Mouse (Mus musculus): Measurements from ENCODE around the gene Capg. TPM values are rescaled to one million over a fixed set of nuclear protein-coding genes. Genes with fewer than 3 reads are reported as not detected.

Capg gene
- total RNA-seq, 2 experiments from 2014 or later = 25.5 to 42.7 TPM

DNA sequence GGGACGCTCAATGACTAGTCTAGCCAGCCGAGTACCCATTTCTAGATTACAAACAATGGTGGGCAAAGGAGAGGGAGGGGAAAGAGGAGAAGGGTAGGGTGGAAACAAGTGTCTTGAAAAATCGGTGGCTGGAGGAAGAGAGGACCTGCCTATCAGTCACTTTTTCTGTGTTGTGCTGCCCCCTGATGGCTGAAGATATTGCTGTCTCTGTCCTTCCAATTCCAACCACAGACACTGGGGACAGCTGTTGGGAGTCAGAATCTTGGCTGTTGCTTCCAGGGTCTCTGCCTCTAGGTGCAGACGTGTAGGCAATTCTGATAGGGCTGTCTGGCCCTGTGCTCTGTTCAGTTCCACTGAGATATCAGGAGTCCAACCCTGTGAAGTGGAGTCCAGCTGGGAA is 21.9 kb downstream of the Capg start:
- peak; percentile 97 for ATAC-seq (replicated peaks; ENCODE audit: poor library complexity)

DNA sequence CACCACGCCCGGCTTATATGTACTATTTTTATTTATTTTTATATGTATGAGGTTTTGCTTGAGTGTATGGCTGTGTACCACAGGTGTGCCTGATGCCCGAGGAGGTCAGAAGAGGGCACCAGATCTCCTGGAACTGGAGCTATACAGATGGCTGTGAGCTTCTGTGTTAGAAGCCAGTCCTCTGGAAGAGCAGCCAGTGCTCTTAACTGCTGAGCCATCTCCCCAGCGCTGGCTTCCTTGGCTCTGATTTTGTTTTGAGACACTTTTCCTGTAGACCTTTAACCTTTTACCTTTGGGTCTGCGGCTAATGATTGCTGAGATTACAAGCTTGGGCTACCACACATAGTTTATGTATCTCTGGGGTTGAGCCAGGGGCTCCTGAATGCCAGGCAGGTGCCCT is 23.3 kb downstream of the Capg start:
- ATAC-seq (replicated peaks; ENCODE audit: poor library complexity) = no peak

- ATAC-seq (replicated peaks; ENCODE audit: poor library complexity) = no peak
Measured at GRCm38 (mm10) chr6:72568736-72569135, 24.5 kb downstream of the Capg start.

DNA sequence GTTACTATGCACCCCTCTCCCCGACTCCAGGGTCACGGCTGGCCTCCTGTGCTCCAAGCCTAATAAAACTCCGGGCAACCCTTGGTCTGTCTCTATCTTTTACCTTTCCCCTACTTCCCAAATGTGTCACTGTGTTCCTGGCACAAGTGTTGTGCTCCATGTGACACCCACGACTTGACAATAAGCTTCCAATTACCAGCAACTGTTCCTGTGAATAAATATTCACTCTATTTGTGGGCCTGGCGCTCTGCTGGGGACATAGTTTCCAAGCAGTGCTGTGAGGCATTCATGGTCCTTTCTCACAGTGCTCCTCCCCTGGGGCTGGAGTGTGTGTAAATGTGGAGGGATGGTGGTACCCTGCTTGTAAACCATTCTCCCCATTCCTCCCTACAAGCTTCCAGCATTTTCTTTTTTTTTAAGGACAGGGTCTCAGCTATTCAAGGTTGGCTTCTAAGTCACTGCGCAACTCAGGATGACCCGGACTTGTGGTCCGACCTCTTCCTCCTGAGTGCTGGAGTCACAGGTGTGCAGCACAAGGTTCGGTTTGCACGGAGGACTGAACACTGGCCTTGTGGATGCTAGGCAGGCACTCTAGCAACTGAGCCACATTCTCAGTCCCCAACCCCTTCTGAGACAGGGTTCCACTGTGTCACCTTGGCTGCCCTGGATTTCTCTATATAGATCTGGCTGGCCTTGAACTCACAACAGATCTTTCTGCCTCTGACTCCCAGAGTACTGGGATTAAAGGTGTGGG is 26.6 kb downstream of the Capg start:
- ATAC-seq (replicated peaks; ENCODE audit: poor library complexity) = no peak

DNA sequence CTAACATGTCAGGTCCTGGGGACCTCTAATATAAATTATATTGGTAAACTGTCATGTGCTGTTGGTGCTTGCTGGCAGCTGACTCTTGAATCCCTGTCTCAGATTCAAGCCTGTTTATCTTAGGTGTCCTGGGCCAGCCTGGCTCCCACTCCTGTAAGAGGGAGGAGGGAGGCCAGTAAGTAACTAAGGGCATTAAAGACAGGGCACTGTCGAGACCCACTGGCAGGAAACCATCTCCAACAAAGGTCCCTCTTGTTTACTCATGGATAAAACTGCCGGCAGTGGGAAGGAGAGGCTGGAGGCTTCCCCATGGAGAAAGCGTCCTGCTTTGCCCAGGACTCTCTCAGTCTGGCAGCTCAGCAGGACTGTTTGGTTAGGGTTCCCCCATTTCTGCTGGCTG is 27.6 kb downstream of the Capg start:
- no peak for ATAC-seq (replicated peaks; ENCODE audit: poor library complexity)

GRCm38 (mm10) chr6:72576041-72576440 is 31.9 kb downstream of the Capg start:
- ATAC-seq (replicated peaks; ENCODE audit: poor library complexity) = peak; percentile 51

- ATAC-seq (replicated peaks; ENCODE audit: poor library complexity) = peak; percentile 83
Measured at GRCm38 (mm10) chr6:72581625-72582382, 37.6 kb downstream of the Capg start.

- ATAC-seq (replicated peaks; ENCODE audit: poor library complexity) = no peak
Measured at GRCm38 (mm10) chr6:72583211-72583839, 39.1 kb downstream of the Capg start.

GRCm38 (mm10) chr6:72584154-72584553 is 40.0 kb downstream of the Capg start:
- no peak for ATAC-seq (replicated peaks; ENCODE audit: poor library complexity)

GRCm38 (mm10) chr6:72586701-72587100 is 42.5 kb downstream of the Capg start:
- no peak for ATAC-seq (replicated peaks; ENCODE audit: poor library complexity)

DNA sequence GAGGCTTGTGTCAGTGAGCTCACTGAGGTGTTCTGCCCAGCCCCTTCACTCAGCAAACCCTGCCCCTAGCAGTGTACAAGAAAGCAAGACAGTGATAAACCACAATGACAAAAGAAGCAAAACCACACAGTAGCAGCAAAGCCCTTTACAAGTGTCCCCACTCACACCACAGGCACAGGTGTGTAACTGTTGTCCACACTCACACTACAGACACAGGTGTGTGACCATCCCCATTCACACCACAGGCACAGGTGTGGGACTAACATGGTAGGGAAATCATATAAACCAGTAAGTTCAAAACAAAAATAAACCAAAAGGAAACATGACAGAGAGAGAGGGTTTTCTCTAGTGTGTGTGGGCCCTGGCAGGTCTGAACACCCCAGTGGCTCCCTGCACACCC is 44.1 kb downstream of the Capg start:
- ATAC-seq (replicated peaks; ENCODE audit: poor library complexity) = no peak

DNA sequence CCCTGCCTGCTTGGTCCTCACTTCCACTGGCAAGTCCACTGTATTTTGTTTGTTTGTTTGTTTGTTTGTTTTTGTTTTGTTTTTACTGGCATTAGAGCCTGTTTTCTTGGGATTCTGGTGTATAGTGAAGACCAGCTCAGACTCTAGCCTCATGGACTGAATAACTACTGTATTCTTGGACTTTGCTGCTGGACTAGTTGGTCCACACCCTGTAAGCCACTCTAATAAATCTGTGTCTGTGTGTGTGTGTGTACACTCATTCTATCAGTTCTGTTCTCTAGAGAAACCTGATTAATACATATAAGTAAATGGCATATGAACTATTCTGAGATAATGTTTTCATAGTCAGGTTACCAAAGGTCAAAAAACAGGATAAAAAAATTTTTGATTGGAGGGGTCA is 45.9 kb downstream of the Capg start:
- no peak for ATAC-seq (replicated peaks; ENCODE audit: poor library complexity)

DNA sequence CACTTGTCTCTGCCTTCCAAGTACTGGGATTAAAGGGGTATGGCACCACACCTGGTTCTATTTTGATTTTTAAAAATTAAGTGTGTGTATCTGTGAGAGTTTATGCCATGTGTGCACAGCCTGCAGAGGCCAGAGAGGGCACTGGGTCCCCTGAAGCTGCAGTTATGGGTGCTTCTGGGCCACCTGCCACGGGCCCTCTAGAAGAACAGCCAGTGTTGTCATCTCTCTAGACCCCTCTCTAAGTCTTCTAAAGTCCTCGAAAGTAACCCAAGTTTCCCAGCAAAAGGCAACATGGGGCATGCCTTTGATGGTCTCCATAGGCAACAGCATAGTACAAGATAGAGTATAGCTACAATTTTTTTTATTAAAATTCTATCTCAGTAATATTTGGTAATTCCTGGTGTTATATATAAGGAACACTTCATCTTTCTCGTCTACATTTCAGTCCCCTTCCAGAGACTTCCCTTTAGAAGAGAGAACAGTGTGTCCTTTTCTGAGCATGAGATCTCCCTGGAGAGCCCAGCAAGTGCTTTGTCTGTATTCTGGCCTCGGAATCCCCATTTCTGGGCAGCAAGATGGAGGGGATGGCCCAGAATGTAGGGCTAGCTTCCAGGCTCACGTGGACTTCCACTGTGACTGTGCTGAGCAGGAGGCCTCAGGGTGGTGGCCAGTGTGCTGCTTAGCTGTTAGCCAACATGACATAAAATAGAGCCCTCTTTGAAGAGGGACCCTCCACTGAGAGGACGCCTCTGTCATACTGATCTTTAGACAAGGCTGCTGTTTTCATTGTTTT is 49.0 kb downstream of the Capg start:
- ATAC-seq (replicated peaks; ENCODE audit: poor library complexity) = no peak

DNA sequence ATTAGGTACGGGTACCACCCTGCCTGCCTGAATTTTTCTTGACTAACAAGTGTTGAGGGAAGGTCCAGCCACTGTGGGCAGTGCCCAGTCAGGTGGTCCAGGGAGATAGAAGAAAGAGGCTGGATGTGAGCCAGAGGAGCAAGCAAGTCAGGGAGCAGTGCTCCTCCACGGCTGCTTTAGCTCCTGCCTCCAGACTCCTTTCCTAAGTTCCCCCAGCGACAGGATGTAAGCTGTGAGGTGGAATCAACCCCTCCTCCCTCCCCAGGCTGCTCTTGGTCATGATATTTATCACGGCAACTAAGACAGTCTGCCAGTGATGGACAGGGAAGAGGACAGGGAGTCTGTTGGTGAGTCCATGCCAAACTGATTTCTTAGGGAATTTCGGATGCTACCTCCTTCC is 49.7 kb downstream of the Capg start:
- ATAC-seq (replicated peaks; ENCODE audit: poor library complexity) = no peak

DNA sequence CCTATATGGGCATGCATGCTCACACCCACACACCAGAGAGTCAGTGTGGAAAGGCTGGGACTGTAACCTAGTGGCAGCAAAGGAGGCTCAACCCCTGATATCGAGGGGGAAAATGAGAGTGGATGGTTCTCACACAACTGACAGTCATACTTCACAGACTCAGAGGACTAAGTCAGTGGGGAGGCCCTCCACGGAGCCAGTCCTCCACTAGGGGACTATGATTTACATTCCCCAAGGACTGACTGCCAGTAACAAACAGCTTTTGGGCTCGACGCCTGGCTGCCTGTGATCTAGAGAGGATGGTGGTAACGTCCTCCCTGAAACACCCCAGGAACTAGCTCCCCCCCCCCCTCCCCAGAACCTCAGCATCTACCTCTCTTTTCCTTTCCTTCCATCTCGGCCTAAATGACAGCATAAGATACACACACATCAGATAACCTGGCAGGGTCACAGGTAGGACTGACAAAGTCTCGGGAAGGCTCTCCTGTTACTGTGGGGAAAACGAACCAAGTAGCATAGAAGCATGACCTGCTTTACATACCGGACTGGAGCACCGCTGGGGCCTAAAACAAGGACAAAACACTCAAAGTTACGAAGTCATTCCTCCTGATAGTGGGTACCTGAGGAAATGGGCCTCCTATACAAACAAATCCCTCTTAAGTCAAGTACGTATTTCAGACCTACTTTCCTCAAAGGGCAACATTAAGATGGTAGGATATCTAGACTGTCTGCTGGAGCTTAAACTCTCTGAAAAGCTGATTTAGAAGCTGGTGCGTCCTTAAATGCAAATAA is 53.1 kb downstream of the Capg start:
- no peak for ATAC-seq (replicated peaks; ENCODE audit: poor library complexity)

- ATAC-seq (replicated peaks; ENCODE audit: poor library complexity) = peak; percentile 83
Measured at GRCm38 (mm10) chr6:72597956-72598753, 54.0 kb downstream of the Capg start, which contains the start of the genes Elmod3 and Retsat. Elmod3 (minus strand) TSS chr6:72598413. Retsat (plus strand) TSS chr6:72598475.

GRCm38 (mm10) chr6:72598791-72599557 is 54.8 kb downstream of the Capg start:
- no peak for ATAC-seq (replicated peaks; ENCODE audit: poor library complexity)

- no peak for ATAC-seq (replicated peaks; ENCODE audit: poor library complexity)
Measured at GRCm38 (mm10) chr6:72600216-72600615, 56.0 kb downstream of the Capg start.

DNA sequence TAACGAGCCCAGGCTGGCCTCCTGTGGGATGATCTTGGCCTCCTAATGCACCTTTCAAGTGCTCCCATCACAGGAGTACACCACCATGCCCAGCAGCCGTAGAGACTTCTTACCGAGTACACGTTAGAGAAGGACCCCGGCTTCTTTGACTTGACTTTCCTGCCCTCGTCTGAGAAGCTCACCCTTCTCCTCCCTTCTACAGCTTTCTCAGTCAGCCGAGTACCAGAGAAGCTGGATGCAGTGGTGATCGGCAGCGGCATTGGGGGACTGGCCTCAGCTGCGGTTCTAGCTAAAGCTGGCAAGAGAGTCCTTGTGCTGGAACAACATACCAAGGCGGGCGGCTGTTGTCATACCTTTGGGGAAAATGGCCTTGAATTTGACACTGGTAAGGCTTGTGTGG is 56.6 kb downstream of the Capg start:
- no peak for ATAC-seq (replicated peaks; ENCODE audit: poor library complexity)
